Mouse (Mus musculus): ENCODE data around the gene Tmem178b. TPM values are rescaled to one million over a fixed set of nuclear protein-coding genes. Genes with fewer than 3 reads are reported as not detected.
A peak's percentile ranks its signal among the peaks of the same experiment; 100 is the strongest.

Tmem178b gene
- polyA plus RNA-seq, 1 experiment, result 0.02 TPM

DNA sequence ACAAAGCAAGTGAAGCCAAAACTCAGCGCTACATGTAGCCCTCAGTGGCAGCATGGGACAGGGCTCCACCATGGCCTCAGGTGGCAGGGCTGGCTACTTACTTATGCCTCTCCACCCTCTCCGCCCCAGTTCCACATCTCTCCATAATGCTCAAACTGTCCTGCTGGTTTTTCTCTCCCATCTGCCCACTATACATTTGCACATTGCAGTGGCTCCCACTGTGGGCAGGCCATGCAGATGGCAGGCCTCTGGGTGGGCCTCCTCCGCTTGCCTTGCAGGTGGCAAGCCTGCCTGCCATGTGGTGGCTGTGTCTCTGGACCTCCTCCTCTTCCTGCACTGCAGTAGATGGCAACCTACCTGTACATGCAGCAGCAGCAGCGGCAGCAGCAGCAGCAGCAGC lies 23.4 kb upstream of the Tmem178b start:
- H3K27me3 ChIP-seq (ENCODE audit: control insufficient read depth, insufficient read depth, insufficient read length), result peaks cover 7% of the 10 kb centered on the region
- H3K36me3 ChIP-seq (ENCODE audit: control insufficient read depth, insufficient read depth), result no peaks in the 10 kb centered on the region
- TF ChIP-seq POLR2AphosphoS2 (IDR thresholded peaks at IDR 0.05; ENCODE audit: insufficient read length, low read depth) (no peak), MYOD1 (IDR thresholded peaks at IDR 0.05; ENCODE audit: control insufficient read depth in 1 of 3, insufficient read length in 2 of 3, low read depth in 2 of 3) (no peak), MAX (IDR thresholded peaks at IDR 0.05; ENCODE audit: low read depth) (no peak), CEBPB (IDR thresholded peaks at IDR 0.05; ENCODE audit: insufficient read depth, poor library complexity, severe bottlenecking) (no peak), MYOG (IDR thresholded peaks at IDR 0.05; ENCODE audit: control insufficient read depth in 1 of 3, insufficient read depth in 1 of 3, insufficient read length in 2 of 3, low read depth in 2 of 3) (no peak), REST (IDR thresholded peaks at IDR 0.05; ENCODE audit: insufficient read depth, insufficient read length) (no peak), SRF (IDR thresholded peaks at IDR 0.05; ENCODE audit: control insufficient read depth, insufficient read length, low read depth) (no peak), E2F4 (IDR thresholded peaks at IDR 0.05; ENCODE audit: insufficient read depth) (no peak), TCF3 (IDR thresholded peaks at IDR 0.05; ENCODE audit: insufficient read length, low read depth) (no peak), POLR2A (IDR thresholded peaks at IDR 0.05; ENCODE audit: insufficient read length, low read depth) (no peak), TCF12 (IDR thresholded peaks at IDR 0.05; ENCODE audit: insufficient read depth, poor library complexity, severe bottlenecking) (no peak), USF1 (IDR thresholded peaks at IDR 0.05; ENCODE audit: low read depth) (no peak)
- H3ac ChIP-seq (ENCODE audit: control insufficient read depth, insufficient read length), result no peak overlapping the region
- no peaks in the 10 kb centered on the region for H3K79me2 ChIP-seq (ENCODE audit: control insufficient read depth, insufficient read depth)
- no peak overlapping the region for H3K4me3 ChIP-seq
- H3K4me2 ChIP-seq (ENCODE audit: low read depth), result no peak overlapping the region

DNA sequence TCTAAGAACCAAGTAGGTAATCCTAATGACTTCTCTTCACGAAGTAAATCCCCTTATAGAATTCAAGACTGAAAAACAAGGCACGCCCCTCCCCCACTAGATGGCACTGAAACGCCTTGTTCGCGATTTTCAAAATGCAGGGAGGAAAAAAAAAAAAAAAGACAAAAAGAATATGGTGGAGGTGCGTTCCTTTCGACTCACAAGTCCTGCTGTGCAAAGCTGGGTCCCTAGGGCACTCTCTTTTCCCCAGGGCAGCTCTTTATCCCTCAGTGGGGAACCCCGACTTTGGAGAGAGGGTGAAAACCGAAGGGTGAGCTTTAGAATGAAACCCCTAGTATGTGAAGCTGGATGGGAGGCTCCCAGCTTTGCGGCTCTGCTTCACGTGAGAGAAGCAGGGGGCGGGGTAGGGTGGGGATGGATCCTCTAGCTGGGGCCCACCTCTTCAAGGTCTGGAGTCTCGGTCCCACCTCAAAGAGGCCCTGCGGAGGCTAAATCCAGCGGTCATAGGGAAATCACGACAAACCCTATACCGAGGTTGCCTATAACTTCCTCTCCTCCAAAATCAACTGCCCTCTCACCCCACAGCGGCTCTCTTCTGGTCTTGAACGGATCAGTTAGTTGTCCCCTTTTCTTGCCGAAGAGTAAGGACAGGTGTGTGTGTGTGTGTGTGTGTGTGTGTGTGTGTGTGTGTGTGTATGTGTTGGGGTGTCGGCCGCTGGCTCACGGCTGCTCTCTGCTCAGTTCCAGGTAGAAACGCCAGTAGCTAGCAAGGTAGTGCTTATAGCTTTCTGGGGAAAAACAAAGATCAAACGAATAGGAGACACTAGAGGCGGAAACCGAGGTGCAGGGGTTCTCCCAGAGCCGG lies 2.6 kb upstream of the Tmem178b start:
- no peak for TF ChIP-seq TCF3 (IDR thresholded peaks at IDR 0.05; ENCODE audit: insufficient read length, low read depth)
- TF ChIP-seq REST (IDR thresholded peaks at IDR 0.05; ENCODE audit: insufficient read depth, insufficient read length), result no peak
- TF ChIP-seq CEBPB (IDR thresholded peaks at IDR 0.05; ENCODE audit: insufficient read depth, poor library complexity, severe bottlenecking), result no peak
- TF ChIP-seq SRF (IDR thresholded peaks at IDR 0.05; ENCODE audit: control insufficient read depth, insufficient read length, low read depth), result no peak
- no peak for TF ChIP-seq E2F4 (IDR thresholded peaks at IDR 0.05; ENCODE audit: insufficient read depth)
- no peak for TF ChIP-seq MYOG (IDR thresholded peaks at IDR 0.05; ENCODE audit: control insufficient read depth in 1 of 3, insufficient read depth in 1 of 3, insufficient read length in 2 of 3, low read depth in 2 of 3)
- no peak for TF ChIP-seq USF1 (IDR thresholded peaks at IDR 0.05; ENCODE audit: low read depth)
- TF ChIP-seq MAX (IDR thresholded peaks at IDR 0.05; ENCODE audit: low read depth), result no peak

DNA sequence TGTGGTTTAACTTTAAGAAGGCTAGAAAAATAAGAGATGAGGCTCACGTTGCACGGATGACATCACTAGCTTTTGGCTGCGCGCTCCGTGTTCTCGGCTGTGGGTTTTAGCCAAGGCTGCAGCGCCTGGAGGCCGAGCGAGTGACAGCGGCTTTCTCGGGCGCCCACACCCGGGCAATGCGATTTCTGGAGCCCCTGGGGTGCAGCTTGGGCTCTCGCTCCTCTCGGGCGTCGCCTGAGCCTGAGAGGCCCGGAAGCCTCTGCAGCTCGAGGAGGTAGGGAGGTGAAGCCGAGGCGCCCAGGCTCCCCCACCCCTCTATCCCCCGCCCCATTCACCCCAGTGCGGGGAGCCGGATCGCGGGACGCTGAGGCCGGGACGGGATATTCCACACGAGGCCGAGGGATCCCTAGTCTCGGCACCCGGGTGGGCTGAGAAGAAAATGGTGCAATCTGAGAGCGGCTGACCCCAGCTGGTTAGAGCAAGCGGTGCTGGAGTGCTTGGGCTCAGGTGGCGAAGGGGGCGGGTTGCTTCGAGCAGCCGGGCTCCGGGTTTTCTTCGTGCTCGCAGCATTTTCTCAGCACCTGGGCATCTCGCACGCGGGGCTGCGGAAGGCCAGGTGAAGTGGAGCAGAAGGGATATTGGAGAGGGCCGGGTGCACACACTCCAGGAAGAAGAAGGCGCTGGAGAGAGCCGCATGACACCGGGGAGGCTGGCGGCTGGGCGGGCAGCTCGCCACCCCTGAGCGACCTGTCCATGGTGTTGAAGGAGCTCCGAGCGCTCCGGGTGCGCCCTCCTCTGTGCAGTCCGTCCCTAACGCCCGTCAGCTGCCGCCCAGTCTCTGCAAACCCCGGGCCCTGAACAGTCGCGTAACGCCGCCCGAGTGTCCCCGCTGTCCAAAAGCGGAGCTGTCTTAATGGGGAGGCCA lies 1.4 kb upstream of the Tmem178b start:
- Histone ChIP-seq H3K4me2 (ENCODE audit: low read depth) (peak overlapping the region; percentile 95), H3K4me3 (peak overlapping the region; percentile 23), H3ac (ENCODE audit: control insufficient read depth, insufficient read length) (no peak overlapping the region), H3K79me2 (ENCODE audit: control insufficient read depth, insufficient read depth) (no peaks in the 10 kb centered on the region), H3K27me3 (ENCODE audit: control insufficient read depth, insufficient read depth, insufficient read length) (peaks cover 24% of the 10 kb centered on the region), H3K36me3 (ENCODE audit: control insufficient read depth, insufficient read depth) (no peaks in the 10 kb centered on the region)
- peak; percentile 71 for TF ChIP-seq REST (IDR thresholded peaks at IDR 0.05; ENCODE audit: insufficient read depth, insufficient read length)
- no peak for TF ChIP-seq POLR2AphosphoS2 (IDR thresholded peaks at IDR 0.05; ENCODE audit: insufficient read length, low read depth)

More for the DNA sequence above, 2.6 kb upstream of the Tmem178b start:
- H3K4me3 ChIP-seq, result peak overlapping the region; percentile 23
- H3K27me3 ChIP-seq (ENCODE audit: control insufficient read depth, insufficient read depth, insufficient read length), result peaks cover 29% of the 10 kb centered on the region
- peak overlapping the region; percentile 95 for H3K4me2 ChIP-seq (ENCODE audit: low read depth)
- no peaks in the 10 kb centered on the region for H3K36me3 ChIP-seq (ENCODE audit: control insufficient read depth, insufficient read depth)
- H3ac ChIP-seq (ENCODE audit: control insufficient read depth, insufficient read length), result no peak overlapping the region
- H3K79me2 ChIP-seq (ENCODE audit: control insufficient read depth, insufficient read depth), result no peaks in the 10 kb centered on the region

DNA sequence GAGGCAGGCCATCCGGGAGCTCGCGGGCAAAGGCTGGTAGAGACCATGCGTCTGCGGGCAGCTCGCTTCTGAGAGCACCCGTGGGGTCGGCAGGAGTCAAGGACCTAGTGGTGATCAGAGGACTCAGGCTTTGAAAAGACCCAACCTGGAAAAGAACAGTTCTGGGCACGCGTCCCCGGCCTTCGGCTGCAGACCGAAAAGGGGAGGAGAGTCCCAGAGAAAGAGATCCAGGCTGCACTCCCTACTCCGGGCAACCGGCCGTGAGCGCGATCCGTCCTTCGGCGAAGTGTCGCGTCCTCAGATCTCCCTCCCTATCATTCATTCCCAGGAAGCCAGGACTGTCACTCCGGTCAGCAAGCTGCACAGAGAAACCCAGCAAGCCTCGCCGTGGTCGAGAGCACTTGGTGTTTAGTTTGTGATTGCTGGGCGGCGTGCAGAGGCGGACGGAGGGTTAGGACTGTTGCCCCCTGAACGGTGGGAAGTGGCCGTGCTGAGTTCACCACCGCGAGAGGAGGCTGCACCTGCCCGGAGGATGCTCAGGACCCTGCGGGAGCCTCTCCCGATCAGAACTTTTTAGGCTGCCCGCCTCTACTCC lies 668 bp upstream of the Tmem178b start:
- H3ac ChIP-seq (ENCODE audit: control insufficient read depth, insufficient read length), result no peak overlapping the region
- no peaks in the 10 kb centered on the region for H3K36me3 ChIP-seq (ENCODE audit: control insufficient read depth, insufficient read depth)
- H3K4me3 ChIP-seq, result no peak overlapping the region
- no peak overlapping the region for H3K4me2 ChIP-seq (ENCODE audit: low read depth)
- H3K27me3 ChIP-seq (ENCODE audit: control insufficient read depth, insufficient read depth, insufficient read length), result peaks cover 24% of the 10 kb centered on the region
- no peaks in the 10 kb centered on the region for H3K79me2 ChIP-seq (ENCODE audit: control insufficient read depth, insufficient read depth)
- TF ChIP-seq CEBPB (IDR thresholded peaks at IDR 0.05; ENCODE audit: insufficient read depth, poor library complexity, severe bottlenecking) (no peak), MYOG (IDR thresholded peaks at IDR 0.05; ENCODE audit: control insufficient read depth in 1 of 3, insufficient read depth in 1 of 3, insufficient read length in 2 of 3, low read depth in 2 of 3) (no peak), REST (IDR thresholded peaks at IDR 0.05; ENCODE audit: insufficient read depth, insufficient read length) (no peak), TCF12 (IDR thresholded peaks at IDR 0.05; ENCODE audit: insufficient read depth, poor library complexity, severe bottlenecking) (no peak)

Data from myocyte (in vitro differentiated cells).